Mouse (Mus musculus) cerebellum, postnatal 25 days (tissue): ENCODE results near the gene Dnase1l3.

Experiments
- DNase-seq, 2 experiments: peaks; one replicate each; pipeline ENCODE4 v3.0.0; 2021; ENCODE audit warnings: mixed read lengths in 2 of 2

Dnase1l3 gene

DNA sequence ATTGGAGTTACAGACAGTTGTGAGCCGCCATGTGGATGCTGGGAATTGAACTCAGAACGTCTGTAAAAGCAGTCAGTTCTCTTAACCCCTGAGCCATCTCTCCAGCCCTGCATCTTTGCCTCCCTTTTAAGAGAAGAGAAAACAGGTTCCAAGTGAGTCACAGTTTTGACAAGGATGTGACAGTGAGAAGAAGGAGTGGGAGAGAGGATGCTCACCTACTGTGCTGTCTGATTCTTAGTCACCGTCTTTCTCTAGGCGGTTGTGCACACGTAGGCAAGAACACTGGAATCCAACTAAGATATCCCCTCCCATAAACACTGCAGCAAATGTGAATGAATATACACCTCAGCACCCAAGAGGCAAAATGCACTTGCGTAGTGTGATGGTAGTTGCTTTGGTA, 19.2 kb downstream of the Dnase1l3 start:
- no peak for DNase-seq

DNA sequence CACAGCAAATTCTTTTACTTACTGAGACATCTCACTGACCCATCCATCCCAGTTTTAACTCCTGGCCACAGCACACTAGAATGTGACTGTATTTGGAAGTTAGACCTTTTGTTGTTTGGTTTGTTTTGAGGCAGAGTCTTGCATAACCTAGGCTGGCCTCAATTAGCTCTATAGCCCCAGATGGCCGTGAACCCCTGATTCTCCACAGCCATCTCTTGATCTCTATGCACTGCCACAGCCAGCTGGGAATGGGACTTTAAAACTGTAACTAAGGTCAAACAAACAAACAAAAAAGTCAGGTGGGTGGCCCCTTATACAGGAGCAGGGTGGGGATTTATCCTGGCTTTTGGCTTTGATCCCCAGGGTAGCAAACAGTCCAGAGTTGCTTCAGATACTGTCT, 19.7 kb downstream of the Dnase1l3 start:
- no peak for DNase-seq

DNA sequence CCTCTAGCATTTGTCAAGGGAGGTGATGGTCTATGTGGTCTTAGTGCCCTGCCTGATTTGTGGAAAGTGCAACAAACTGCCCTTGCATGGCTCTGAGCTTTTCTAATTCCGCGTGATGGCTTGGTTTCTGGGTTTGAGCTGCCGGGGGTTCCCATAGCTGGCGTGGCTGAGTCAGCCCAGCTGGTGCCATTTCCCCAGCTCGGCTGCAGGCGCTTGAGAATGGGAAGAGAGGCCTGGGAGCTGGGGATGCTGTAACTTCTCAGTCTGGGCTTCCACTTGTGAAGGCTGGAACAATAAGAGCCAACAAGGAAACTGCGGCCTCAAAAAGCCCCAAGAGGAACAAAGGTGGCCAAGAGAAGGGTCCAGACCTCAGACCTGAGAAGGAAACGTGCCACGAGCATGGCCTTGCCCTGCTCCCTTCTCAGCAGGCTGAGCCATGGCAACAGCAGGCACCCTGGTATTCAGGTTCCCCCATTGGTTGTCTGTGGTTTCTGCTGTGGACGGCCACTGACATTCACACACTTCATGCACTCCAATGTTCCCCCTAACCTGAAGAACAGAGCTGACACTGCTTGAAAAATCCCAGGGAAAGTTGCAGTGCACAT, 22.4 kb downstream of the Dnase1l3 start:
- no peak for DNase-seq

DNA sequence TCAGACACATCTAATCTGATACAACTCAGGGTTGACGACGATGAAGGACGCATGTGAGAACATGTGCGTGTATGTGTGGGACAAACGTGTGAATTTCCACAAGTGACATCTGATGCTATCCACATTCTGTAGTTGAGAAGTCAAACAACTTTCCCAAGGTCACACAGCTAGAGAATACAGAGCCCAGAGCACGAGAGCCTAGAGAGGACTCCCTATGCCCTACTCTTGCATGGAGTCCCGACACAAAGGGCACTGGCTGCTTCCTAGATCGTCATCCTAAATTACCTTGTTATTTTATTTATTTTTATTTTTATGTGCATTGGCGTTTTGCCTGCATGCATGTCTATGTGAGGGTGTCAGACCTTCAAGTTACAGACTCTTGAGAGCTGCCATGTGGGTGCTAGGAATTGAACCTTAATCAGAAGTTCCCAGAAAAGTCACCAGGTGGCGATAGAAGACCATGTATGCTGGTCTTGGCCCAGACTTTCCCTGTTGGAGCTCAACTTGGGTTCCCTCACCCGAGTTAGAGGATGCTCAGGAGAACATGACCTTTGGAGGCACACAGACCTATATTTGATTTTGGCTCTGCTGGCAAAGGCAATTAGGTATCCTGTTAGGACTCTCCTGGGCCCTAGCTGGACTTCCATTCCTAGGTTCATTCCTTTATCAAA, 30.0 kb downstream of the Dnase1l3 start:
- DNase-seq: peak; percentile 62 to 82

DNA sequence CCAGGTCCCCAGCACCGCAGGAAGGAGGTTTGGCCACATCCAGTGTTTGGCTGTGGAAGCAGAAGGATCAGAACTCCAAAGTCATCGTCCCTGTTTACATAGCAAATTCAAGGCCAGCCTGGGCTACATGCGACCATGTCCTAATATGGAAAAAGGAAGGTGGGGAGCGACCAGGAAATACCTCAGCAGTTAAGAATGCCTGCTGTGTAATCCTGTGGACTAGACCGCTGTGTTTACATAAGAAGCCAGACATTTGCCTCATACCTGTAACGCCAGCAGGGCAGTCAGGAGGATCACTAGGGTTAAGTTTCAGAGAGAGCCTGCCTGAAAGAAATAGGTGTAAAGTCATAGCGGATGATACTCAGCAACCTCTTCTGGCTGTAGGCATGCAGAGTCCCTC, 31.2 kb downstream of the Dnase1l3 start:
- DNase-seq: no peak

DNA sequence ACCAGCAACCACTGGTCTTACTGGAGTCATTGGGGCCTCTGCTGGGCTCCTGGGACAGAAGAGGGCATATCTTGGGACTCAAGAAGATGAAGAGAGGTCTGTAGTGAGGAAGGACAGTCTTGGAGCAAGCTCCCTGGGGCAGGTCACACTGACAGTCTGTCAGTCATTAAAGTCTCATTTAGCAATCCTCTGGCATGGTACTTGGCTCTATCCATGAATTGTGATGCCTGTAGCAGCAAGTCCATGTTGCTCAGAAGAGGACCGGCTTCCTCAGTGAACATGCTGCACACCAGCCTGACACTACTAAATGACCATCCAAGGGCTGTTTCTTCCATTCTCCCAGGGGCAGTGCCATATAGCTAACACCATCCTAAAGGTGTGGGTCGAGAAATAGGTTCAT, 31.7 kb downstream of the Dnase1l3 start:
- DNase-seq: no peak

DNA sequence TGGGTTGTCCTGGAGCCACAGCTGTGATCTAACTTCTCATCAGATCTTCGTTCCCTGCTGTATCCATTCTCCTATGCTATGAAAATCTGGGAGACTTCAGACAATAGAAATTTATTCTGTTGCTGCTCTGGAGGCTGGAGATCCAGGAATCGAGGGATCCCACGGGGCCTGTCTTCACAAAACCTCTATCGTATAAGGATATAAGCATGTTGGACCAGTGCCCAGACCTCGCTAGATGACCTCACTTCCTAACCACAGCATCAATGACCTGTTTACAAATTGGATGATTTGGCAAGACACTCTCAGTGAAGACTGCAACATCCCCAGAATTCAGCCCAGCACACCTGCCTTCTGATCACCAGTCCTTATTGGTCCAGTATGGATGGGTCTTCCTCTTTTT, 32.7 kb downstream of the Dnase1l3 start:
- no peak for DNase-seq

DNA sequence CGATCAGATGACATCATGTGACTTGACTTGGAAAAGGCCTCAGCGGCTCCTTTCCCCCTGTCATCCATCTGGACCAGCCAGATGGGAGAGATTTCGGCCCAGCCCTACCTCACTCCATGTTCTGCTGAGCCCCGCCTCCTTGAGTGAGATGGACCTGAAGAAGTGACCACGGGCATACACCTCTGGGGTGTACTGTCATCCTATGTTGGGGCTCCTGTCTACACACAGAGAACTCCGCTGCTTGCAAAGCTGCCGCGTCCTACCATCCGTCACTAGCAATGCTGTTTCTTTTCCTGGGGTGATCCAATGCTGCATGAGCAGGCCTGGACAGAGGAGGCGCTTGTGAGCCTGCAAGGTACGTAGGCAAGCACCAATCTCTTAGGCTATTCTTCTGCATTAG, 33.8 kb downstream of the Dnase1l3 start:
- peak; percentile 57 to 73 for DNase-seq

DNA sequence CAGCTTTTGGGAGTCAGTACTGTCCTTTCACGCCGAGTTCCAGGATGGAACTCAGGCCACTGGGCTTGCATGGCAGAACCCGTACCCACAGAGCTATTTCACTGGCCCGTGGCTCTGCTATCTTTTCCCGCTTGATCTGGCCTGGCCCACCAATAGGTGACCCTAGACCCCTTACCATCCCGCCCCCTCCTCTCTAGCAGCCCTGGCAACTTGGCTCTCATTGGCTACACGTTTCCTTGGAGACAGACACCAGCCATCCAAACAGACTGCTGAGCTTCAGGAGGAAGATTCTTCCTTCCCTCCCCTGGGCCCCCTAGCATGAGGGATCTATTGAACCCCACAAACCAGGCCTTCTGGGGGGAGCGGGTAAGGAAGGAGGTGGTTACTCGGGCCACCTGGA, 37.3 kb downstream of the Dnase1l3 start, which contains the start of gene Gm45521:
Gene Gm45521 (plus strand): TSS at position 240 of the 400 bp plus-strand sequence.
- no peak for DNase-seq

DNA sequence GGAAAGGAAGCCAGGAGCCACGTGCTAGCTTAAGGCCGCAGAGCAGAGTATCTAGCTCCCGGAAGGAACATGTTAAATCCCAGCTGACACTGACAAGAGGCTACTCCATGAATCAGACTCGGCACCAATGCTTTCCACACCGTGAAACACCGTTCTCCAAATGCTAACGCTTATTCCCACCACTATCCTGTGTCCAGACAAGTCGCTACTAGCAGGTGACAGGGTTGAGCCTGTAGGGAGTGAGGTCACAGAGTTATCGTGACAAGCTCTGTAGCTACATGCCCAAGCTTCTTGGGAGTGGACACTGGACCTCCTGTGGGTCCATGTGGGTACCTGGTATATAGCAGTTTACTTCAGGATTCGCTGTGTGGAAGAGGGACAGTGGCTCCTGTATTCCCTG, 37.9 kb downstream of the Dnase1l3 start:
- DNase-seq: no peak

DNA sequence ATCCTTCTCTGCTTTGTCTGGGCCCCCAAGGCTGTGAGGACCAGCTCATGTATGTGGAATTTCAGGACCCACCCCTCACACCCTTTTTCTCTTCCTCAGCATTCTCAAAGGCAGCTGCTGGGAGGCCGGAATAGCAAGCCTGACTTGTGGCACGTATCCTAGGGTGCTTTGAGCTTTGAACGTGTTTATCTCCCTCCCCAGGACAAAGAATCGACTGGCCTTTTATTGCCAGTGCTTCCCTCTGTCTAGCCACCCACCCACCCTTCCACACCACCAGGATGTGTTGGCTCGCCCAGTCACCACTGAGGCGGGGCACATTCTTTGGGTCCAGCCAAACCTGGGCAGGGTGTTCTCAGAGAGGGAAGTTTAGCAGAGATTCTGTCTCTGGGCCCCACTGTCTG, 40.3 kb downstream of the Dnase1l3 start:
- DNase-seq: no peak

DNA sequence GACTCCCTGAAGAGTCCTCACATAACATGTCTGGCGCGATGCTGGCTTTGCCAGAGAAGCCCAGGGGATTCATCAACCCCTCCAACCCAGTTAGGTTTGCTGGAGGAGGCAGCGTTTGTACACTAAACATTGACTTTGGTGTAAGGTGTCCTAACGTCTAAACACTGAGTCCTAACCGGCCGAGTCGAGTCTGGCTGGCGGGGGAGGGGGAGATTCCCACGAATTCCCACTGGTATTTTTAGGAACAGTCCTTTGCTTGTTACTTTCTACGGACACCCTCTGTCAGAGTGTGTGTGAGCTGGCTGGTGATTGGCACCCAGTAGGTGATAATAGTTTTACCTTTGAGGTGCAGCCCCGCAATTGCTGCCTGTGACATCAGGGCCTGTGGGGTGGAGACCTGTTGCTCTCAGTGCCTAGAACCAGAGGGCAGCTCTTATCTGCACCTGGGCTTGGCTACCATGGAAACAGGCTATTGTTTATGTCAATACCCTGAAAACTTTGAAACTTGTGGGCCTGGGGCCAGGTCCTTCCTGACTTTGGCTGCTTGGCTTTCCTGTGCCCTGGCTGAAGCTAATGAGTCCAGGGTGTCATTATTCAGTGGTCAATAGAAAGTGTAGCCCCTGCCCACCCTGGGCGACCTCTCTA, 41.6 kb downstream of the Dnase1l3 start:
- no peak for DNase-seq

DNA sequence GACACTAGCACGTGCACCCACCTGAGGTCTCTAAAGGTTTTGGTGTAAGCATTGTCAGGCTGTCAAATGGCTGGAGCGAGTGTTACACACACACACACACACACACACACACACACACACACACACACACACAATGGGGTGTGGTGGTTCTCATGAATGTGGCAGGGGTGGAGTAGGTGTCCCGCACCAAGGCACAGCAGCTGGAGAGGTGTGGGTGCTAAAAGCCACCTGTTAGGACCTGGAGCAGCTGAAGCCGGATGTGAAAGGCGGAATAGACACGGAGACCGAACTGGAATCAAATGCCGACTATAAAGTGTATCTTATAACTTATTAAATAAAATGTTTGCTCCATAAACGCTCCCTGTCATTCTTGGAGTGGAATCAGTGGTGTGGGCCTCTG, 43.1 kb downstream of the Dnase1l3 start:
- DNase-seq: no peak

DNA sequence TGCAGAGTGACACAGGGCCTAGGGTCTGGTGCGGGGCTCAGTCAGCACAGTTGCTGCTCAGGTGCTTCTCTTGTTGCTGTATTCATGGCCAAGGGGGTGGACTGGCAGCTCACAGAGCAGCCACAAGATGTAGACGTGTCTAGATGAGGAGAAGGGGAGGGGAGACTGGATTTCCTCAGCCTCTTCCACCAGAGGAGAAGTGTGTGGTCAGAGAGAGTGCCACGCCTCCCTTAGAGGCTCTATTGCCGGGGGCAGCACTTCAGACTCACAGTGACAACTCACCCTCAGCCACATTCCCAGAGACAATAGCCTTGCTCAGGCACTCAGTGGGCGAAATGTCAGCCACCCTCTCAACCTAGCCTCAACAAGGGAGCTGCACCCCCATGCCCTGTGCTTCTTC, 49.1 kb downstream of the Dnase1l3 start:
- no peak for DNase-seq

DNA sequence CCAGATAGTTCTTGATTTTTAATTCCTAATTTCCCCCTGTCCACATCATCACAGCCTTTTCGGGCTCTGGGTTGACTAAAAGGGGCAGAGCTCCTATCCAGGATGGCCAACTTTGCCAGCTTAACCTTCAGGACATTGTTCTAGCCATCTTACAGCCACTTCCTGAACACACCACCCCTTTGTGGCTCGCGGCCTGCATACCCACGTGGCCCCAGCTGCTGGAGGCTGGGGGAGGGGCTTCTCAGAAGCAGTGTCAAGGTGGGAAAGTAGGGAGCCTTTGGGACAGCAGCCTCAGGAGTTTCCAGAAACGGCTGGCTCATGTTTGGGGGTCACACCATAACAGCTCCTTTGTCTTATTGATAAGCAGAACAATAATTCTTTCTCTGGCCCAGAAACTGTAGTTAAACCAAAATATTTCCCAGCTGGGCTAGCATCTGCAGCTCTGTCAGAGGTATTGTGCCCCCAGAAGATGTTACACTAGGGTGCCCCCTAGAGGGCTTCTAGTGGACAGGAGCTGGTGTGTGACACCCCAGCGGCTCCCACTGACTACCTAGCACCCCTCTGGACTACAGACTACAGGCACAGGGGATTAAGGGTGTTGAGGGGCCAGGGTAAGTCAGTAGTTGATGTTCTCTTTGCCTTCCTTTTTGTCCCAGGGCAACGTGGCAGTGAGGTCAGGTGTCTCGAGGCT, 49.9 kb downstream of the Dnase1l3 start:
- peak in 1 of 2 experiments; percentile 32 for DNase-seq

DNA sequence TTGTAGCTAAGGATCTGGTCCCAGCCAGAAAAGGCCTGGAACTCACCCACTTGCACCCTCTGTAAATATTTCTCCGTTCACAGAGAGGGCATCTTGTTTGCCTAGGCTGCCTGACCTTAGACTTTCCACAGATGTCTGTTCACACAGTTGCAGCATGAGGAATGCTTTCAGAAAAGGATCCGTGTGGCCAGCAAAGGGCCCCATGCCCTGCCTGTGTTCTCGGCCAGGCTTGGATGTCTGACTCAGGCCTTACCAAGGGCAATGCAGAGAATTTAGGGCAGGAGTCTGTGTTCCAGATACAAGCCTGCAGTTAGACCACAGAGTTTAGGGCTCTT, 50.6 kb downstream of the Dnase1l3 start:
- no peak for DNase-seq

DNA sequence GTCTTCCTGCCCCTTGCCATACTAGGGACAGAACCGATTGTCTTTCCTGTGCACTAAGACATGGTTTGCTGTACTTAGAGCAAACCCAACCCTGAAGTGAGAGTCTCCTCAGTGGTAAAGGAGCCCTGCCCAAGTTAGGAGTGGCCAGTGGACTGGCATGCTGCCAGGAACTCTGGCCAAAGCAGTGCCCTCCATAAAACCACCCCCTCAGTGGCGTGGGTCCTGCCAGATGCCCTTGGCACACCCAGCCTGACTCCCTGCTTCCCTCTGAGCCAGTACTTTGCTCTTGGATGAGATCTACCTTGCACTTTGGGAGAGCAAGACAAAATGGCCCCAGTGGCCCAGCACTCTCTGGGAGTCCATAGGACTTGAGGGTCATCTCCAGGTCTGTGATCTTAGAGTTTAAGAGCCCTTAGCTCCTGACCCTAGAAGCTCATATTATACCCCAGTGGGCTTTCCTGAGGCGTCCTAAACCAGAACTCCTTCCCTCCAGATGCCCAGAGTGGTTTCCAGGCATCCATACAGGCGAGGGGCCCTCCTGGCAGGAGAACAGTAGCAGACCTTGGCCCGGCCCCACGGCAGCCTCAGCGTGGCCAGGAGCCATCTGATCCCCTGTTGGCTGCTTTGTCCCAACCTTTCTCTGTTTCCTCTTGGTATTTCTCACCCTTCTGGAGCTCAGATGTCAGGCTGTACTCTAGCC, 51.1 kb downstream of the Dnase1l3 start:
- peak; percentile 36 to 51 for DNase-seq

DNA sequence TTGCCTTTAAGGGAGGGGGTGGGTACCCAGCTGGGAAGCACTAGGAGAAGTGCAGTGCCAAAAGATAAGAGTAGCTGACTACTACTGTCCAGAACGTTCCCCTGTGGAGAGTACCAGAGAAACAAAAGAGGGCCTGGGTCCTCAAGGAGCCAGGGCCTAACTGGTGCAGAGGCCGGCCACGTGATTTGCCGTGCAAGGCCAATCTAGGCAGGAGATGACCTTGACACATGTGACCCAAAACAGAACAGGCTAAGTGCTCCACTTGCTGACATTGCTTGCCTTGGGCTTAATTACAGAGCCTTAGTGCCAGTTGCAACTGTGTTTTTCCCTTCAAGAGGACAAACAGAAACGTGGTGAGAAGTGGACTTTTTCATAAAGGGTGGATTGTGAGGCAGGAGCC, 53.0 kb downstream of the Dnase1l3 start:
- DNase-seq: no peak

DNA sequence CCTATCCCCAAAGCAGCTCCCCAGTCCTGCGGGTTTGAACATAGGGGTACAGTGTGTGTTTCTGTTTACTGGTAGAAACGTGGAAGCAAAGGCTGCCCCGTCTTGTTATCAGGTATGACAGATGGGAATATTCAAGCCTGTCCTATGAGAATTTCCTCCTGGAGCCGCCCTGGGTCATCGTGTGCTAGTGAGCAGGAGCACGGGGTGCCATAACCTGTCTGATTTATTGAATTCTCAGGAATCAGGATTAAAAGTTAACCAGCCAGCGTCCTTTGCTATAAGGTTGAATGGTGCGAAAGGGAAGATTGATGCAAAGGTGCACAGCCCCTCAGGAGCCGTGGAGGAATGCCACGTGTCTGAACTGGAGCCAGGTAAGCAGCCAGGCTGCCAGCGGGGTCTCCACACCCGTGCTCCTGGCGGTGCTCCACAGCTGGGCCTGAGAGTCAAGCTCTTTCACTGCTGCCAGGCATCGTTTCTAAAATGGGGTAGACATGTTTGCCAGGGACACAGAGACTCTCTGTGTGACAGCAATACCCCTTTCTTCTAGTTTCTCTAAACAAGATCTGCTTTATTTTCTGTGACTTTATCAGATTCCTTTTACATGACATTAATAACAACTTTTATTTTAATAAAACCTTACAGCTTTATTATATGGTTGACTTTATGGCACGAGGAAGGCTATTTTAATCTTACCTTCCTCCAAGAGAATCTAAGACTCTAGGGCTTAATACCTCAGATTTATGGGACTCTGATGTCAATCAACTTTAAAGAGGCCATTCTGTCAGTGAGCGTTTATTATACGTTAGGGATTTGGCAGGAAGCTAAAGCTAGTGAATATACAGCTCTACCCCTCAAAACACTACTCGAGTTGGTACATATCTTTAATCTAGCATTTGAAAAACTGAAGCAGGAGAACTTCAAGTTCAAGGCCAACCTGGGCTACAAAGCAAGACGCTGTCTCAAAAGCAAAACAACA, 55.3 kb downstream of the Dnase1l3 start:
- DNase-seq: peak; percentile 27 to 49

DNA sequence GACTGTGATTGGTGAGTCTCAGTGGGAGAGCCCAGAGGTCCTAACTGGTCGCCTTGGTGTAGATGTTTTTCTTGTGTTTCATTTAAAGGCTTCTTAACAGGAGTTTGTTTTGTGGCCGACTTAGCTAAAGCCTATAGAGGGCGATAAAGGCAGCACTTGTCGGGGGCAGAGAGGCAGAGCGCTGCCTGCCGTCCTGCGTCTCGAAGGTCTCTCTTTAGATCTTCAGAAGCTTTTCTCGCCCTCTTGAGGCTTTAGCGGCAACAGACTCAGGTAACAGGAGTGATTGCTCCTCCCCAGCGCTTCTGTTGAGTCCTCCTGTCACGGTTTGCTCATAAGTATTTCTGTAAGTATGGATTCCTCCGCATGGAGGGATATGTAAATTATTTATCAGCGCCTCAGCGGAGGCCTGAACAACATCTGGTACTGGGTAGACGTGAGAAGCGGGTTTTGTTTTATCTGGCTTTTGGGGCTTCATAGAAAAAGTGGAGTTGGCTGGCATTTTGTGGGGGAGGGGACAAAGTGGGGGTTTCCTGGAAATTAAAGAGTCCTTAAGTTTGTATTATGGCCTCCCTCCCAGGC, 57.2 kb downstream of the Dnase1l3 start:
- peak; percentile 22 to 27 for DNase-seq

DNA sequence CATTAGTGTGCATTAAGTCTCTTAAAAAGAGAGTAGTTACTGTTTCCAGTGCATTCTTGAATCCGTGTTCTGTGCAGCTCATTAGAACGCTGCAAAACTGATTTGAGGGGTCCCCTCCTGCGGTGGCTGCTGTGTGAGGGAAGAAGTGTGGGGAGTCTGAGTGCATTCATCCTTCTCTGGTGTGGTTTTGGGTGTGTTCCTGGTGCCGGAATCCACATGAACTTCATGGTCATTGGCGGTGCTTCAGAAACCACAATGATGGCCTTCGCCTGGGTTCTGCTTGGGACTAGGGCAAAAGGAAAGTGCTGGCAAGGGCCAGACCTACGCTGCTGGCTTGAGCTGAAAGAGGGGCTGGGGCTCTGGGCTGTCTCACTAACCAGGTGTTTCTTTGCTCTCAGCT, 60.2 kb downstream of the Dnase1l3 start:
- no peak for DNase-seq

DNA sequence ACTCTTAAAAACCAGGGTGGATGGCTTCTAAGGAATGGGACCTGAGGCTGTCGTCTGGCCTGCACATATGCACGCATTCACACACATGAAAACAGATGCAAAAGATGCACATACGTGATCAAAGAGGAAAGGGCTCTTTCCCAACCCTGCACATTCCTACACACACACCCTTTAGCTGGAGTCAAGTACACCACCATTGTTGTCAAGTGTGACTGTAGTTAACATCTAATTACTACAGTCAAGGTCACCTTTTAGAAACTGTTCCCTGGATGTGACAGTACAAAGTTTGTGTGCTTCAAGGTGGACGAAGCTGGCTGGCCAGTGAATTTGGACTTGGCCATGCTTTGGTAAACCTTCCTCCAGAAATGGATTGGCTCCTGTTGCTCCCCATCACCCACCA, 62.2 kb downstream of the Dnase1l3 start:
- DNase-seq: no peak
